Mouse (Mus musculus) lung, postnatal 36 days (tissue): ENCODE results near the gene Rab33a.
A peak's percentile ranks its signal among the peaks of the same experiment; 100 is the strongest.

Experiments used
- DNase-seq: peaks from one replicate; pipeline ENCODE4 v3.0.0; 2022; ENCODE audit warnings: mixed read lengths

The Rab33a gene

GRCm38 (mm10) chrX:48518808-48519548 lies at the start of gene Rab33a:
Gene Rab33a, plus strand, starts transcription at chrX:48519285.
- no peak for DNase-seq

GRCm38 (mm10) chrX:48481095-48481494 lies 38.0 kb upstream of the Rab33a start:
- no peak for DNase-seq

- DNase-seq, result peak; percentile 1
Observed at GRCm38 (mm10) chrX:48481687-48482086, 37.4 kb upstream of the Rab33a start.

GRCm38 (mm10) chrX:48493763-48494162 lies 25.3 kb upstream of the Rab33a start:
- DNase-seq, result no peak

- DNase-seq, result peak; percentile 95
Observed at GRCm38 (mm10) chrX:48513166-48513807, 5.8 kb upstream of the Rab33a start, which contains the start of gene Aifm1. Gene Aifm1, minus strand, starts transcription at chrX:48513563.

- DNase-seq, result no peak
Observed at GRCm38 (mm10) chrX:48513824-48514223, 5.3 kb upstream of the Rab33a start.

GRCm38 (mm10) chrX:48518211-48518807 lies 776 bp upstream of the Rab33a start:
- DNase-seq, result no peak

GRCm38 (mm10) chrX:48519549-48520085 lies 532 bp downstream of the Rab33a start:
- no peak for DNase-seq

- no peak for DNase-seq
Observed at GRCm38 (mm10) chrX:48521651-48522050, 2.6 kb downstream of the Rab33a start.

GRCm38 (mm10) chrX:48523512-48523911 lies 4.4 kb downstream of the Rab33a start:
- no peak for DNase-seq

GRCm38 (mm10) chrX:48525332-48525731 lies 6.2 kb downstream of the Rab33a start:
- DNase-seq, result no peak

GRCm38 (mm10) chrX:48525866-48526265 lies 6.8 kb downstream of the Rab33a start:
- DNase-seq, result no peak

- no peak for DNase-seq
Observed at GRCm38 (mm10) chrX:48526435-48526834, 7.3 kb downstream of the Rab33a start.

GRCm38 (mm10) chrX:48532175-48532574 lies 13.1 kb downstream of the Rab33a start:
- peak; percentile 88 for DNase-seq
